Comparison of ENCODE assay signal across 26 mouse cellular contexts in the genomic region with DNA sequence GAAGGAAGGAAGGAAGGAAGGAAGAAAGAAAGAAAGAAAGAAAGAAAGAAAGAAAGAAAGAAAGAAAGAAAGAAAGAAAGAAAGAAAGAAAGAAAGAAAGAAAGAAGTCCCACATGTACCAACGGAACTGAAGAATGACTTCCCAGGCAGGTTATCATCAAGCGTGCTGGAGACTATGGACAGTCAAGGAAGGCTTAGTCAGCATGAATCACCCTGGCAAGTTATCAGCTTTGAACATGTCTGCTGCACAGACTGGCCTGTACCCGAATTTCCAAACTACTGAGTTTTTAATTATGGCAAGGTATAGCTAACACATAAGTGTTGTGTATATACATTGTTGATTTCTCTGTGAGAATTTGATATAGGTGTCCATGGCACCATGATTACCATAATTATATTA.
DNase-seq lines count a peak whose midpoint lies in the region; ATAC-seq and TF ChIP-seq lines count a peak whose summit lies in the region.
"Had no signal": no experiment of that assay in that cellular context is flagged by ENCODE, and none has a peak within 500 bp of the region (broad histone marks: within the 10 kb centered on the region; RNA-seq: fewer than 3 reads in every experiment).

No protein-coding gene starts in this region.

- H3K79me2 ChIP-seq in MEL (ENCODE audit: control insufficient read depth, insufficient read depth, low read length, poor library complexity): no peaks in the 10 kb centered on the region

- no peak for ATAC-seq in inflammation-experienced regulatory T-cells, adult 6 months
- ATAC-seq: activated CD4-positive, CD25-positive, alpha-beta regulatory T cell, adult 4 months; CD4-positive, CD25-positive, alpha-beta regulatory T cell, adult 4 months; forebrain, embryonic 16.5 days; hindbrain, postnatal 0 days; intestine, embryonic 15.5 days; Patski had no signal

- no peak for TF ChIP-seq RAD21 in MEL (IDR thresholded peaks at IDR 0.05; ENCODE audit: low read depth, low read length)

- H3K4me3 ChIP-seq in MEL (ENCODE audit: control insufficient read depth in 1 of 2, insufficient read depth in 1 of 2, low read depth in 2 of 2, low read length in 2 of 2): no peak overlapping the region
- H3K4me3 ChIP-seq: erythroblast, embryonic 14.5 days; forebrain, embryonic 10.5 days; heart, embryonic 10.5 days; heart, embryonic 15.5 days; hindbrain, embryonic 13.5 days; intestine, embryonic 15.5 days had no signal

- no peaks in the 10 kb centered on the region for H3K27me3 ChIP-seq in MEL (ENCODE audit: control insufficient read depth in 1 of 2, insufficient read depth in 2 of 2, low read length in 2 of 2)
- H3K27me3 ChIP-seq: heart, embryonic 15.5 days; hindbrain, embryonic 13.5 days; intestine, embryonic 15.5 days had no signal

- no peaks in the 10 kb centered on the region for H3K36me3 ChIP-seq in MEL (ENCODE audit: control insufficient read depth in 1 of 2, insufficient read depth in 2 of 2, low read length in 2 of 2)
- H3K36me3 ChIP-seq: forebrain, embryonic 10.5 days; G1E; heart, embryonic 10.5 days; heart, embryonic 15.5 days; hindbrain, embryonic 13.5 days; intestine, embryonic 15.5 days had no signal

- no peaks in the 10 kb centered on the region for H3K4me1 ChIP-seq in MEL (ENCODE audit: control insufficient read depth in 1 of 2, insufficient read depth in 2 of 2, low read length in 2 of 2)
- H3K4me1 ChIP-seq: forebrain, embryonic 10.5 days; heart, embryonic 10.5 days; heart, embryonic 15.5 days; hindbrain, embryonic 13.5 days; intestine, embryonic 15.5 days had no signal

- no peak overlapping the region for H3K9ac ChIP-seq in MEL (ENCODE audit: control insufficient read depth, low read depth, low read length, poor library complexity, severe bottlenecking)
- H3K9ac ChIP-seq: heart, embryonic 15.5 days; hindbrain, embryonic 13.5 days; intestine, embryonic 15.5 days had no signal

- no peak overlapping the region for H3K27ac ChIP-seq in MEL (ENCODE audit: control insufficient read depth, low read depth, low read length)
- H3K27ac ChIP-seq: forebrain, embryonic 10.5 days; heart, embryonic 10.5 days; heart, embryonic 15.5 days; hindbrain, embryonic 13.5 days; hindbrain, postnatal 0 days; intestine, embryonic 15.5 days had no signal

- TF ChIP-seq POLR2A in MEL (IDR thresholded peaks at IDR 0.05; ENCODE audit: control insufficient read depth in 1 of 2, insufficient read depth in 1 of 2, low read depth in 1 of 2, low read length in 2 of 2, poor library complexity in 1 of 2): no peak

- no peak for TF ChIP-seq EP300 in MEL (IDR thresholded peaks at IDR 0.05; ENCODE audit: low read depth in 1 of 2, low read length in 2 of 2)

- peak; percentile 16 for DNase-seq in adrenal gland, postnatal 10 days
- no peak for DNase-seq in adrenal gland, adult 18-20 months (ENCODE audit: low spot score in 2 of 2)
- DNase-seq in 3T3-L1 (ENCODE audit: low read depth, low spot score): peak; percentile 94
- peak; percentile 24 for DNase-seq in MEL (ENCODE audit: low read depth, low spot score)
- DNase-seq in adrenal gland, postnatal 36 days: peak; percentile 33 to 59
- no peak for DNase-seq in thymus, postnatal 14 days
- DNase-seq: cerebellum, adult 18-20 months; cerebellum, adult 9-11 months; cerebellum, postnatal 36 days; gastrocnemius, postnatal 10 days; heart, adult 18-20 months; heart, postnatal 14 days; kidney, adult 18-20 months had no signal

- no peaks in the 10 kb centered on the region for H3K9me3 ChIP-seq in MEL (replicated peaks; ENCODE audit: insufficient read depth, low read length)
- H3K9me3 ChIP-seq: forebrain, embryonic 10.5 days; G1E; heart, embryonic 10.5 days; heart, embryonic 15.5 days; hindbrain, embryonic 13.5 days; intestine, embryonic 15.5 days had no signal

- TF ChIP-seq CTCF in MEL (IDR thresholded peaks at IDR 0.05 in 2 of 3, conservative IDR thresholded peaks at IDR 0.05 in 1 of 3; ENCODE audit: control insufficient read depth in 1 of 3, insufficient read depth in 1 of 3, low read depth in 2 of 3, low read length in 3 of 3, poor library complexity in 1 of 3, severe bottlenecking in 1 of 3): no peak

TF ChIP-seq in MEL, 35 proteins besides CTCF, POLR2A, EP300 and RAD21:
- TF ChIP-seq GABPA (IDR thresholded peaks at IDR 0.05; ENCODE audit: low read depth, low read length) (no peak), MAFK (IDR thresholded peaks at IDR 0.05; ENCODE audit: borderline replicate concordance, low read depth, low read length) (no peak)

Comparison
In these comparisons a context has a peak if more than half of its experiments do, and no peak if none do; other contexts are left out.
1. DNase-seq: peak in adrenal gland, postnatal 10 days (single experiment), 3T3-L1 (single experiment), MEL (single experiment) and adrenal gland, postnatal 36 days (2 of 2); none in adrenal gland, adult 18-20 months (0 of 2) and thymus, postnatal 14 days (single experiment).